ENCODE assay signal across 11 mouse cellular contexts in the genomic region with DNA sequence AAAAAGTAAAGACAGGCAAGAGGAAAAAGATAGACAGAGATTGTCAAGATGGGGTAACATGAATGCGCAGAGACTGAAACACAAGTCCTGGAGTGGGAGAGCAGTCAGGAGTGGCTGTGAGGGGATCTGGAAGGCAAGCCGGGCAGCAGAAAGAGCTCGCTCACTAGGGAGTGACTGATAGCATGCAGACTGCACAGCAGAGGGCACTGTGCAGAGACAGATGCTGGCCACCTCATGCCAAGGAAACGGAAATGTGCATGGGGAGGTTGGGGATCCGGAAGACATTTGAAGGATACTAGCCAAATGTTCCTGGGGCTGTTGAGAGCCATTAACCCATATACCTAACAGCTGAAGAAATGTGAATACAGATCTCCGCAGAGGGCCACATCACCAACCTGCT. TPM values are rescaled to one million over a fixed set of nuclear protein-coding genes. Genes with fewer than 3 reads are reported as not detected.
DNase-seq lines count a peak whose midpoint lies in the region; ATAC-seq and TF ChIP-seq lines count a peak whose summit lies in the region.
"Had no signal": no experiment of that assay in that cellular context is flagged by ENCODE, and none has a peak within 500 bp of the region (broad histone marks: within the 10 kb centered on the region; RNA-seq: fewer than 3 reads in every experiment).

No protein-coding gene starts in this region.

- H3K9ac ChIP-seq in heart, adult 2 months (ENCODE audit: low read depth, low read length) = no peak overlapping the region
- H3K9ac ChIP-seq in lung, embryonic 14.5 days = no peak overlapping the region

- H3K9me3 ChIP-seq in lung, embryonic 14.5 days (ENCODE audit: low read depth, low read length) = no peaks in the 10 kb centered on the region

- no peak for TF ChIP-seq EP300 in heart, adult 2 months (IDR thresholded peaks at IDR 0.05; ENCODE audit: insufficient read depth, low read depth, low read length)

- no peak overlapping the region for H3K4me2 ChIP-seq in lung, embryonic 14.5 days

- H3K27ac ChIP-seq in heart, adult 2 months = no peak overlapping the region
- H3K27ac ChIP-seq in lung, embryonic 14.5 days (ENCODE audit: low read depth) = no peak overlapping the region
- no peak overlapping the region for H3K27ac ChIP-seq in embryonic fibroblast, embryonic 13.5 days (ENCODE audit: insufficient read depth, low read length)

- intact Hi-C loops in heart, adult 2 months (cut with DNase I) = loop anchor here (5.0 kb wide), 1 partner anchor 35 kb away; a partner anchor contains a TSS
- intact Hi-C loops in heart, postnatal 25 days (cut with DNase I) = loop anchor here (2.0 kb wide), 1 partner anchor 314 kb away; no protein-coding TSS in a partner anchor

- no peak overlapping the region for H3K4me3 ChIP-seq in heart, adult 2 months
- H3K4me3 ChIP-seq in lung, embryonic 14.5 days (ENCODE audit: low read depth, low read length) = no peak overlapping the region
- no peak overlapping the region for H3K4me3 ChIP-seq in embryonic fibroblast, embryonic 13.5 days (ENCODE audit: insufficient read depth, low read length)

- DNase-seq in heart, adult 2 months = no peak
- DNase-seq in heart, postnatal 25 days (ENCODE audit: low spot score) = no peak
- DNase-seq in lung, embryonic 14.5 days = peak; percentile 53
- no peak for DNase-seq in lung, postnatal 4 days
- DNase-seq in adipocyte (ENCODE audit: low spot score) = peak; percentile 3
- DNase-seq in layer of hippocampus, adult 8-10 months (ENCODE audit: low spot score in 2 of 2) = no peak
- no peak for DNase-seq in right cerebral cortex, postnatal 10 days (ENCODE audit: low spot score in 2 of 2)
- DNase-seq: gastrocnemius, postnatal 14 days; heart, postnatal 36 days; kidney, postnatal 25 days had no signal

- H3K36me3 ChIP-seq in heart, adult 2 months (ENCODE audit: control insufficient read depth, insufficient read depth, low read length) = no peaks in the 10 kb centered on the region
- H3K36me3 ChIP-seq in lung, embryonic 14.5 days (ENCODE audit: insufficient read depth) = peaks cover 42% of the 10 kb centered on the region

- ATAC-seq in lung, embryonic 14.5 days (ENCODE audit: insufficient read depth) = no peak

- H3K4me1 ChIP-seq in heart, adult 2 months (ENCODE audit: control insufficient read depth, insufficient read depth, low read length) = no peaks in the 10 kb centered on the region
- no peaks in the 10 kb centered on the region for H3K4me1 ChIP-seq in lung, embryonic 14.5 days (ENCODE audit: insufficient read depth)
- H3K4me1 ChIP-seq in embryonic fibroblast, embryonic 13.5 days (ENCODE audit: control insufficient read depth, insufficient read depth, low read length) = no peaks in the 10 kb centered on the region

- no peak for TF ChIP-seq POLR2A in heart, adult 2 months (IDR thresholded peaks at IDR 0.05; ENCODE audit: insufficient read depth, low read depth, low read length)
- TF ChIP-seq POLR2A in embryonic fibroblast, embryonic 13.5 days (IDR thresholded peaks at IDR 0.05; ENCODE audit: low read depth, low read length) = no peak

- 70% methylated on average over 6 of the region's 6 CpGs for WGBS in heart, adult 2 months
- WGBS in lung, embryonic 14.5 days = 55% methylated on average over 6 of the region's 6 CpGs

- H3K27me3 ChIP-seq in heart, adult 2 months (ENCODE audit: control insufficient read depth, insufficient read depth, low read length) = no peaks in the 10 kb centered on the region
- no peaks in the 10 kb centered on the region for H3K27me3 ChIP-seq in lung, embryonic 14.5 days (ENCODE audit: insufficient read depth, low read length)

- no peaks in the 10 kb centered on the region for H3K79me2 ChIP-seq in heart, adult 2 months (replicated peaks; ENCODE audit: control insufficient read depth, insufficient read depth, low read length)

- peak; percentile 19; the same call in 1 of the 2 replicates for TF ChIP-seq CTCF in heart, adult 2 months (IDR thresholded peaks at IDR 0.05)
- peak; percentile 59 for TF ChIP-seq CTCF in lung, embryonic 14.5 days (IDR thresholded peaks at IDR 0.05; ENCODE audit: low read depth)
- TF ChIP-seq CTCF in embryonic fibroblast, embryonic 13.5 days (IDR thresholded peaks at IDR 0.05; ENCODE audit: borderline replicate concordance, insufficient read depth, low read length) = peak; percentile 72; the same call in 1 of the 2 replicates

RNA-seq across cellular contexts. Expression of a gene that starts 33.2 kb away (rescaled TPM):
- total RNA-seq in heart, adult 2 months (2021) = 10 to 100 TPM; 13.3 to 14.6 TPM
- 14.6 and 20.4 TPM in 2 replicates for polyA plus RNA-seq in heart, adult 2 months (2012; rRNA removed)
- total RNA-seq in heart, postnatal 25 days (2021) = 10 to 100 TPM; 15.0 to 16.6 TPM
- 93.6 and 102 TPM in 2 replicates for polyA plus RNA-seq in lung, embryonic 14.5 days (2014; fragmentation: Nextera tagmentation; extraction: Ambion mirVana)
- 90.8 and 92.8 TPM in 2 replicates for polyA plus RNA-seq in embryonic fibroblast, embryonic 13.5 days (2011; ENCODE audit: insufficient read length, low read depth, missing spikeins)
- total RNA-seq in layer of hippocampus, adult 8-10 months (2022) = 10 to 100 TPM; 59.4 to 70.1 (median 62.2) TPM

Comparison
In these comparisons a context has a peak if more than half of its experiments do, and no peak if none do; other contexts are left out.
1. DNase-seq: peak in lung, embryonic 14.5 days (single experiment) and adipocyte (single experiment); none in heart, adult 2 months (0 of 2), heart, postnatal 25 days (single experiment), lung, postnatal 4 days (0 of 2), layer of hippocampus, adult 8-10 months (0 of 2) and right cerebral cortex, postnatal 10 days (0 of 2).
2. CTCF ChIP-seq: peak in every context shown above with its lines; median percentile 72 in embryonic fibroblast, embryonic 13.5 days; 59 in lung, embryonic 14.5 days; 19 in heart, adult 2 months.